In the genomic region with DNA sequence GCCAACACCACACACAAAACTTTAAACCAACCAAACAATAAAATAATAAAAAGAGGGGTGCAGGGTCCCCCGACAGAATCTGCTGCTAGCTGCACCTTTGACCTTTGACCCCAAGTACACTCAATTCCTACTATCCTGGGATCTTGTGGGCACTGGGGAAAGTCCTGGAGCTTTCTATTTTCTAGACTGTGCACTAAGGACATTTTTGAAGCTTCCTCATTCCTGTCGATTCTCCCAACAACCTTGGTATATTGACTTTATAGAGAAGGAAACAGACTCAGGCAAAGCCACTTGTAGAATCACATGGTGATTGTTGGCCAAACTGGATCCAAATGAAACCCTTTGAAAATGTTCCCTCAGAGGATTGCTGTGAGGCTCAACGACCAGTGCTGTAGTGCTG, we compare ENCODE assay signal across 8 mouse cellular contexts. TPM values are rescaled to one million over a fixed set of nuclear protein-coding genes. Genes with fewer than 3 reads are reported as not detected.
DNase-seq lines count a peak whose midpoint lies in the region; ATAC-seq and TF ChIP-seq lines count a peak whose summit lies in the region.

No protein-coding gene starts in this region.

- no peaks in the 10 kb centered on the region for H3K9me3 ChIP-seq in kidney, embryonic 14.5 days (ENCODE audit: control insufficient read depth, low read length)
- no peaks in the 10 kb centered on the region for H3K9me3 ChIP-seq in hindbrain, embryonic 14.5 days (ENCODE audit: control insufficient read depth, low read length)
- no peaks in the 10 kb centered on the region for H3K9me3 ChIP-seq in midbrain, embryonic 15.5 days

- H3K36me3 ChIP-seq in kidney, embryonic 14.5 days (ENCODE audit: control insufficient read depth, insufficient read depth, low read length), result peaks cover 21% of the 10 kb centered on the region
- H3K36me3 ChIP-seq in hindbrain, embryonic 14.5 days (replicated peaks; ENCODE audit: control insufficient read depth, insufficient read depth), result peaks cover 19% of the 10 kb centered on the region
- peaks cover 15% of the 10 kb centered on the region for H3K36me3 ChIP-seq in midbrain, embryonic 15.5 days (replicated peaks)

- no peak for DNase-seq in kidney, postnatal 14 days
- peak; percentile 40 for DNase-seq in hindbrain, embryonic 14.5 days (ENCODE audit: low spot score)
- no peak for DNase-seq in gastrocnemius, postnatal 25 days
- DNase-seq in left cerebral cortex, adult 11 months (ENCODE audit: low spot score), result no peak
- no peak for DNase-seq in right cerebral cortex, postnatal 14 days

- H3K9ac ChIP-seq in kidney, embryonic 14.5 days (ENCODE audit: low read depth, low read length), result peak overlapping the region; percentile 70; the same call in 1 of the 2 replicates
- H3K9ac ChIP-seq in hindbrain, embryonic 14.5 days, result peak overlapping the region; percentile 69
- peak overlapping the region; percentile 61 for H3K9ac ChIP-seq in midbrain, embryonic 15.5 days

- whole genome bisulfite sequencing in kidney, embryonic 14.5 days, result 53% methylated on average over 3 of the region's 3 CpGs
- WGBS in hindbrain, embryonic 14.5 days, result 68% methylated on average over 3 of the region's 3 CpGs
- 70% methylated on average over 3 of the region's 3 CpGs for WGBS in midbrain, embryonic 15.5 days

- no peak for ATAC-seq in kidney, embryonic 14.5 days (ENCODE audit: low FRiP score, low TSS enrichment)
- no peak for ATAC-seq in hindbrain, embryonic 14.5 days (ENCODE audit: low FRiP score)
- no peak for ATAC-seq in midbrain, embryonic 15.5 days (replicated peaks)

- H3K4me1 ChIP-seq in kidney, embryonic 14.5 days (ENCODE audit: control insufficient read depth, insufficient read depth, low read length), result peaks cover 3% of the 10 kb centered on the region; the same call in 1 of the 2 replicates
- peaks cover 18% of the 10 kb centered on the region for H3K4me1 ChIP-seq in bone marrow macrophage, adult 2 months (ENCODE audit: control insufficient read depth, insufficient read depth, low read length)
- H3K4me1 ChIP-seq in hindbrain, embryonic 14.5 days (replicated peaks; ENCODE audit: control insufficient read depth, insufficient read depth, low read length), result peaks cover 13% of the 10 kb centered on the region
- peaks cover 18% of the 10 kb centered on the region for H3K4me1 ChIP-seq in midbrain, embryonic 15.5 days

- H3K27me3 ChIP-seq in kidney, embryonic 14.5 days (ENCODE audit: control insufficient read depth, insufficient read depth, low read length), result no peaks in the 10 kb centered on the region
- no peaks in the 10 kb centered on the region for H3K27me3 ChIP-seq in hindbrain, embryonic 14.5 days (ENCODE audit: control insufficient read depth, insufficient read depth, low read length)
- H3K27me3 ChIP-seq in midbrain, embryonic 15.5 days (replicated peaks), result no peaks in the 10 kb centered on the region

- peak overlapping the region; percentile 52 for H3K4me2 ChIP-seq in kidney, embryonic 14.5 days (replicated peaks; ENCODE audit: low read depth, low read length)
- H3K4me2 ChIP-seq in hindbrain, embryonic 14.5 days (replicated peaks), result peak overlapping the region; percentile 68
- H3K4me2 ChIP-seq in midbrain, embryonic 15.5 days, result peak overlapping the region; percentile 57

- TF ChIP-seq POLR2A in bone marrow macrophage, adult 2 months (IDR thresholded peaks at IDR 0.05; ENCODE audit: borderline replicate concordance, low read depth, low read length), result no peak

- TF ChIP-seq CTCF in bone marrow macrophage, adult 2 months (IDR thresholded peaks at IDR 0.05; ENCODE audit: low read depth, low read length), result no peak

- peak overlapping the region; percentile 99 for H3K27ac ChIP-seq in kidney, embryonic 14.5 days (ENCODE audit: low read depth, low read length)
- H3K27ac ChIP-seq in bone marrow macrophage, adult 2 months (ENCODE audit: insufficient read depth, low read depth, low read length), result peak overlapping the region; percentile 80
- peak overlapping the region; percentile 98 for H3K27ac ChIP-seq in hindbrain, embryonic 14.5 days
- H3K27ac ChIP-seq in midbrain, embryonic 15.5 days, result peak overlapping the region; percentile 98

- H3K4me3 ChIP-seq in kidney, embryonic 14.5 days (ENCODE audit: low read length), result peak overlapping the region; percentile 79
- H3K4me3 ChIP-seq in bone marrow macrophage, adult 2 months (ENCODE audit: insufficient read depth, low read length), result peak overlapping the region; percentile 94
- peak overlapping the region; percentile 72 for H3K4me3 ChIP-seq in hindbrain, embryonic 14.5 days (replicated peaks; ENCODE audit: low read length)
- peak overlapping the region; percentile 84 for H3K4me3 ChIP-seq in midbrain, embryonic 15.5 days

RNA-seq across cellular contexts. Expression of a gene that starts 0.8 kb away (rescaled TPM):
- polyA plus RNA-seq in kidney, embryonic 14.5 days (2014; fragmentation: Nextera tagmentation; extraction: Ambion mirVana), result 1.1 and 3.4 TPM in 2 replicates
- not detected in 2 replicates for polyA plus RNA-seq in bone marrow macrophage, adult 2 months (2012; ENCODE audit: insufficient read depth, insufficient read length, missing spikeins)
- not detected in 2 replicates for polyA plus RNA-seq in hindbrain, embryonic 14.5 days (2014; fragmentation: Nextera tagmentation; extraction: Ambion mirVana)
- polyA plus RNA-seq in midbrain, embryonic 15.5 days (2015; fragmentation: Nextera tagmentation; extraction: Ambion mirVana), result 1.2 TPM in 1 of 2 replicates, not detected in the other
- total RNA-seq in gastrocnemius, postnatal 25 days (2021), result not detected

RNA-seq across cellular contexts. Expression of a gene that starts 1.6 kb away (rescaled TPM):
- 46.5 and 48.6 TPM in 2 replicates for polyA plus RNA-seq in kidney, embryonic 14.5 days (2014; fragmentation: Nextera tagmentation; extraction: Ambion mirVana)
- polyA plus RNA-seq in bone marrow macrophage, adult 2 months (2012; ENCODE audit: insufficient read depth, insufficient read length, missing spikeins), result 20.5 and 23.6 TPM in 2 replicates
- 30.0 and 32.6 TPM in 2 replicates for polyA plus RNA-seq in hindbrain, embryonic 14.5 days (2014; fragmentation: Nextera tagmentation; extraction: Ambion mirVana)
- 41.3 and 48.8 TPM in 2 replicates for polyA plus RNA-seq in midbrain, embryonic 15.5 days (2015; fragmentation: Nextera tagmentation; extraction: Ambion mirVana)
- total RNA-seq in gastrocnemius, postnatal 25 days (2021), result 10 to 100 TPM; 17.7 to 18.2 TPM

RNA-seq across cellular contexts. Expression of a gene that starts 1.8 kb away (rescaled TPM):
- polyA plus RNA-seq in kidney, embryonic 14.5 days (2014; fragmentation: Nextera tagmentation; extraction: Ambion mirVana), result 11.7 and 12.3 TPM in 2 replicates
- polyA plus RNA-seq in bone marrow macrophage, adult 2 months (2012; ENCODE audit: insufficient read depth, insufficient read length, missing spikeins), result 32.9 and 36.4 TPM in 2 replicates
- polyA plus RNA-seq in hindbrain, embryonic 14.5 days (2014; fragmentation: Nextera tagmentation; extraction: Ambion mirVana), result 8.9 and 9.2 TPM in 2 replicates
- 7.1 and 7.7 TPM in 2 replicates for polyA plus RNA-seq in midbrain, embryonic 15.5 days (2015; fragmentation: Nextera tagmentation; extraction: Ambion mirVana)
- 1 to 10 TPM; 7.1 to 8.7 TPM for total RNA-seq in gastrocnemius, postnatal 25 days (2021)

RNA-seq across cellular contexts. Expression of a gene that starts 4.1 kb away (rescaled TPM):
- 9.9 and 10.0 TPM in 2 replicates for polyA plus RNA-seq in kidney, embryonic 14.5 days (2014; fragmentation: Nextera tagmentation; extraction: Ambion mirVana)
- polyA plus RNA-seq in bone marrow macrophage, adult 2 months (2012; ENCODE audit: insufficient read depth, insufficient read length, missing spikeins), result 19.8 and 30.1 TPM in 2 replicates
- polyA plus RNA-seq in hindbrain, embryonic 14.5 days (2014; fragmentation: Nextera tagmentation; extraction: Ambion mirVana), result 6.6 and 7.2 TPM in 2 replicates
- polyA plus RNA-seq in midbrain, embryonic 15.5 days (2015; fragmentation: Nextera tagmentation; extraction: Ambion mirVana), result 8.0 and 8.4 TPM in 2 replicates
- 10 to 100 TPM; 10.8 to 12.1 TPM for total RNA-seq in gastrocnemius, postnatal 25 days (2021)

RNA-seq across cellular contexts. Expression of a gene that starts 4.3 kb away (rescaled TPM):
- polyA plus RNA-seq in kidney, embryonic 14.5 days (2014; fragmentation: Nextera tagmentation; extraction: Ambion mirVana), result 23.2 and 25.5 TPM in 2 replicates
- 0.43 and 0.61 TPM in 2 replicates for polyA plus RNA-seq in bone marrow macrophage, adult 2 months (2012; ENCODE audit: insufficient read depth, insufficient read length, missing spikeins)
- polyA plus RNA-seq in hindbrain, embryonic 14.5 days (2014; fragmentation: Nextera tagmentation; extraction: Ambion mirVana), result 53.3 and 60.1 TPM in 2 replicates
- polyA plus RNA-seq in midbrain, embryonic 15.5 days (2015; fragmentation: Nextera tagmentation; extraction: Ambion mirVana), result 64.9 and 67.8 TPM in 2 replicates
- total RNA-seq in gastrocnemius, postnatal 25 days (2021), result not detected
